Mouse (Mus musculus) midbrain, postnatal 0 days (tissue): ENCODE data around the gene Zfp639. TPM values are rescaled to one million over a fixed set of nuclear protein-coding genes. Genes with fewer than 3 reads are reported as not detected.

ENCODE experiments used
- ATAC-seq: fragments of 200-750 bp; cut with Nextera tagmentation; 2 replicates; pipeline ENCODE4 v1.8.0; 2017; ENCODE audit warnings: moderate number of reproducible peaks, mild to moderate bottlenecking, moderate TSS enrichment, moderate library complexity; ENCODE audit not compliant: low FRiP score
- DNase-seq: peaks from one replicate; pipeline ENCODE4 v3.0.0-alpha.2; 2015; ENCODE audit warnings: low spot score
- H3K27ac ChIP-seq: fragments of 300-500 bp; sonication (generic); 2 replicates; pipeline ENCODE4 v1.5.1; 2014; ENCODE audit warnings: low read depth, mild to moderate bottlenecking, low read length, mixed read lengths
- H3K27me3 ChIP-seq: fragments of 300-500 bp; sonication (generic); 2 replicates; pipeline ENCODE4 v1.6.1; 2014; ENCODE audit warnings: low read length, control low read depth, mixed read lengths; ENCODE audit not compliant: insufficient read depth
- H3K36me3 ChIP-seq: fragments of 300-500 bp; sonication (generic); 2 replicates; pipeline ENCODE4 v1.6.1; 2014; ENCODE audit warnings: low read length, control low read depth, mixed read lengths; ENCODE audit not compliant: insufficient read depth
- H3K4me1 ChIP-seq: fragments of 300-500 bp; sonication (generic); 2 replicates; pipeline ENCODE4 v1.6.1; 2014; ENCODE audit warnings: mild to moderate bottlenecking, control low read depth, antibody characterized with exemption, low read length, mixed read lengths; ENCODE audit not compliant: insufficient read depth
- H3K4me2 ChIP-seq: fragments of 300-500 bp; sonication (generic); 2 replicates; pipeline ENCODE4 v1.6.1; 2014; ENCODE audit warnings: low read depth, mild to moderate bottlenecking, low read length, mixed read lengths; ENCODE audit not compliant: poor library complexity, severe bottlenecking
- H3K4me3 ChIP-seq: fragments of 300-500 bp; sonication (generic); 2 replicates; pipeline ENCODE4 v1.5.1; 2014; ENCODE audit warnings: low read depth, mild to moderate bottlenecking, low read length, moderate library complexity
- H3K9ac ChIP-seq: fragments of 300-500 bp; sonication (generic); replicated peaks from 2 replicates; pipeline ENCODE4 v1.6.1; 2014; ENCODE audit warnings: mild to moderate bottlenecking, low read length, moderate library complexity, mixed read lengths; ENCODE audit not compliant: poor library complexity, severe bottlenecking
- H3K9me3 ChIP-seq: fragments of 300-500 bp; sonication (generic); 2 replicates; pipeline ENCODE4 v1.6.1; 2016; ENCODE audit warnings: low read length, control low read depth
- CTCF ChIP-seq: IDR thresholded peaks from 2 replicates; pipeline ENCODE4 v1.5.1; 2016; ENCODE audit warnings: antibody characterized with exemption, mild to moderate bottlenecking
- WGBS: fragments of 180-500 bp; shearing (Covaris S2); extraction: QIAGEN DNeasy Blood & Tissue Kit; methylation state at CpG from one replicate; pipeline ENCODE4 v1.1.7; 2014; 5-methylcytosine and 5-hydroxymethylcytosine counted together
- polyA plus RNA-seq: library from polyadenylated mRNA; unstranded; fragments of >200 nt; fragmentation: Nextera tagmentation; extraction: Ambion mirVana; gene quantifications from 2 replicates; pipeline ENCODE4 v1.2.1, GENCODE M21; 2015
- total RNA-seq: library from RNA; depleted of rRNA; stranded (reverse); fragments of >200 nt; gene quantifications from 2 replicates; pipeline ENCODE4 v1.2.3, GENCODE M21; 2014; rRNA removed

Zfp639 gene
- total and polyA plus RNA-seq, 2 experiments from 2014 or later, result 40.6 to 50.2 TPM

GRCm38 (mm10) chr3:32563401-32563800, 53.3 kb downstream of the Zfp639 start:
- Histone ChIP-seq H3K4me2 (no peak overlapping the region), H3K9me3 (no peaks in the 10 kb centered on the region), H3K4me3 (no peak overlapping the region), H3K9ac (no peak overlapping the region), H3K4me1 (no peaks in the 10 kb centered on the region), H3K27me3 (no peaks in the 10 kb centered on the region), H3K27ac (no peak overlapping the region), H3K36me3 (peaks cover 46% of the 10 kb centered on the region)
- ATAC-seq (no peak), DNase-seq (no peak)
- TF ChIP-seq CTCF, result no peak
- 91% methylated on average over 6 of the region's 6 CpGs for WGBS

Other genes with a start within 250 kb of the Zfp639 start
- 13.7 and 21.2 TPM in 2 replicates for gene Zmat3, start 144.2 kb upstream of the Zfp639 start, total RNA-seq
- 5.2 and 5.5 TPM in 2 replicates for gene Zmat3, start 144.2 kb upstream of the Zfp639 start, polyA plus RNA-seq
- gene Pik3ca, start 112.6 kb upstream of the Zfp639 start, total RNA-seq, result 43.3 and 51.8 TPM in 2 replicates
- 8.6 and 10.2 TPM in 2 replicates for gene Pik3ca, start 112.6 kb upstream of the Zfp639 start, polyA plus RNA-seq
- 0.24 TPM in 1 of 2 replicates, not detected in the other for gene Kcnmb3, start 18.0 kb upstream of the Zfp639 start, total RNA-seq
- gene Kcnmb3, start 18.0 kb upstream of the Zfp639 start, polyA plus RNA-seq, result 0.09 and 0.12 TPM in 2 replicates
- 27.5 and 37.8 TPM in 2 replicates for gene Mfn1, start 19.2 kb downstream of the Zfp639 start, total RNA-seq
- 29.9 and 39.4 TPM in 2 replicates for gene Mfn1, start 19.2 kb downstream of the Zfp639 start, polyA plus RNA-seq
- gene Gnb4, start 106.3 kb downstream of the Zfp639 start, total RNA-seq, result 118 and 150 TPM in 2 replicates
- 121 and 127 TPM in 2 replicates for gene Gnb4, start 106.3 kb downstream of the Zfp639 start, polyA plus RNA-seq
- gene Actl6a, start 196.0 kb downstream of the Zfp639 start, total RNA-seq, result 17.5 and 39.0 TPM in 2 replicates
- 38.0 and 39.3 TPM in 2 replicates for gene Actl6a, start 196.0 kb downstream of the Zfp639 start, polyA plus RNA-seq
- 442 and 559 TPM in 2 replicates for gene Ndufb5, start 226.7 kb downstream of the Zfp639 start, total RNA-seq
- 354 and 359 TPM in 2 replicates for gene Ndufb5, start 226.7 kb downstream of the Zfp639 start, polyA plus RNA-seq
- 10.4 and 20.4 TPM in 2 replicates for gene Mrpl47, start 227.3 kb downstream of the Zfp639 start, total RNA-seq
- gene Mrpl47, start 227.3 kb downstream of the Zfp639 start, polyA plus RNA-seq, result 25.4 and 30.7 TPM in 2 replicates